Mouse (Mus musculus) spleen, postnatal 36 days (tissue): ENCODE results near the gene Plcd1.
A peak's percentile ranks its signal among the peaks of the same experiment; 100 is the strongest.

Source experiments
- DNase-seq, 2 experiments: peaks; one replicate each; pipeline ENCODE4 v3.0.0; 2022; ENCODE audit warnings: low spot score in 2 of 2, mixed read lengths in 1 of 2

Plcd1 gene

DNA sequence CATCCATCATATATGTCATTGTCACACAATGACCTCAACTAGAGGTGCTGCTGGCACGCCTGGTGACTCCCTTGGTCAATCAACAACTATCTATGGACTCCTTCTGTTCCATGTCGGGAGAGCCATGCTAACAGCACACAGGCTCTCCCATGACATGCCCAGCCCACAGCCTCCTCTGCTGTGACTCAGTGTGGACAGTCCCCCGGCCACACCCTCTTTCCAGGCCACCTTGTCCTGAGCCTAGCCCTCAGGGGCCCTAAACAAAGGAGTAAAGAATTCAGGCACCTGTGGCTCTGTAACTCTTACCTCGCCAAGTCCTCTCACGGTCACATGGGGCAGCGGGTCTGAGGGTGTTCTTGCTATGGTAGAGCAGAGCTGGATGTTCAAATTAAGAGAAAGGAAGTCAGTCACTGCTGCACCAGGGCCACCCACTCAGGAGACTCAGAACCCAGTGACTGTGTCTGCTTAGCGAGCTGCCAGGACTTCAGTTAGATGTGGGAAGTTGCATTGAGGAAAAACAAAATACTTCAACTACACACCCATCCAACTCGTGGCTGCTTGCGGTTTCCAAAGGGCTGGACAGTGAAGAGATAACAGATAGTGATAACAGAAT is 39.2 kb downstream of the Plcd1 start:
- DNase-seq = no peak

DNA sequence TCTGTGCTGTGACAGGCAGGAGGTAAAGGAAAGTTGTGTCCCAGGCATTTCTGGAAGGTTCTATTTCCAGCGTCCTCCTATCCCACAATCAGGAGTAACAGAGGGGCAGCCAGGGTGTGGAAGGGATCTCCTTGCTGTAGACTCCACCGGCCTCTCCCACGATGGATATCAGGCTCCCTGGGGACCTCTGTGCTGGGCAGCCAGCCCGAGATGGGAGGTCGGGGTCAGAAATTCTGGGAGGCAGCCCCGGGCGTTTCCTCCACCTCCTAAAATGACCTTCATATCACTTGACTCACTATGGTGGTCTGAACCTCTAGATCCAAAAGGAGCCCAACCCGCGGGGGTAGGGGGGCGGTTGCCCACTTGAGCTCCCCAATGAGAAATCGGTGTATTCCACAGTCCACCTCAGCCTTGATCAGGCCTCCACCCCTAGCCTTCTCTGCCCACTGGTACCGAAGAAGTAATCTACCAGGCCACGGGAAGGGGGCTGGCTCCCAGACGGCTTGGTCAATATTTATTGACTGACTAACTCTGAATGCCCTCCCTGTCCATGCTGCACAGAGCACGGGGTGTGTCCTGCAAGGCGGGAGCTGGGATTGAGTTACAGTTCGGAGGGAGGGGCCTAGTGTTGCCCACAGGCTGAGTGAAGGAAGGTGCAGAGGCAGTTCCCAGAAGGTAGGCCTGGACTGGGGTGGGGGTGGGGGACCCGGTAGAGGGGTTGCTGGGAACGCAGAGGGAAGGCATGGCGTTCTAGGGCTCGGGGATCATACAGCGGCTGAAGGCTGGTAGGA is 41.0 kb downstream of the Plcd1 start, which contains the start of gene Vill:
Gene Vill (plus strand): TSS at position 625 of the 791 bp plus-strand sequence.
- no peak for DNase-seq

DNA sequence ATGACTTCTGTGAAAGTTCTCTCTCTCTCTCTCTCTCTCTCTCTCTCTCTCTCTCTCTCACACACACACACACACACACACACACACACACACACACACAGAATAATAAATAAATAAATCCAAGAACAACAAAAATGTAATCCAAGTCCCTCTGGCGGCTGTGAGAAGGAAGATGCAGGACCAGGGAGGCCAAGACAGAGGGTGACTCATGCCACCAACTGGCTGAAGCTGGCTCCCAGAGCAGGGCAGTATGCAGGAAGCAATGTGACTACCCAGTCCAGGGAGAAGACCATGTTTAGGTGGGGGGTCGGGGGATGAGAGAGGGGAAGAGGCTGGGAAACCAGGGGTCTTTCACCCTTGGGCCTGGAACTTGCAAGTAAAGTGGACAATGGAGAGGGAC is 42.1 kb downstream of the Plcd1 start:
- no peak for DNase-seq

DNA sequence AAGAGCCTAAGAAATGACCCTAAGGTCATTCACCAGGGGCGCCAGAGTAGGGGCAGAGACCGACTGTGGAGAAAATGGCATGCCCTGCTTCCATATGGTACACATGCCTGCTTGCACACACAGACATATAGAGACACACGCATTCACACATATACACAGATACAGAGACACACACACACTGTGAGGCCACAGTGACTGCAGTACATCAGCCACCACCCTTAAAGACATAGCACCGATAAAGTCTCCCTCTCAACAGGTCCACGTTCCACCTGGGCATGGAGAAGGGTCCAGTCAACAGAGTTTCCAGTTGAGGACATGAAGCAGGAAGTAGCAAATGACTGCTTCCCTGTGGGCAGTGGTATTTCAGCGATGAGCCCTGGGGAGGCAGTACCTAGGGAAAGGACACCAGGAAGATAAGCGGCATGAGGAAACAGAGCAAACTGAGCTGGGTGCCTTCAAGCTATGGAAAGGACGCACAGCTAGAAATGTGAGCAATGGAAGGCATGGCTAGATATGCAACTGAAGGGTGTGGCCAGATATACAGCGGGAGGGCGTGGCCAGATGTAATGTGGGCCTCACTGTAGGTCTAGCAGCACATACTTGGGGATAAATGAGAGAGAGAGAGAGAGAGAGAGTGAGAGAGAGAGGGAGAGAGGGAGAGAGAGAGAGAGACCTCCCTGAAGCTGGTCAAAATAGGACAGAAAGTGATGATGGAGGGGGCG is 45.0 kb downstream of the Plcd1 start:
- DNase-seq = no peak

DNA sequence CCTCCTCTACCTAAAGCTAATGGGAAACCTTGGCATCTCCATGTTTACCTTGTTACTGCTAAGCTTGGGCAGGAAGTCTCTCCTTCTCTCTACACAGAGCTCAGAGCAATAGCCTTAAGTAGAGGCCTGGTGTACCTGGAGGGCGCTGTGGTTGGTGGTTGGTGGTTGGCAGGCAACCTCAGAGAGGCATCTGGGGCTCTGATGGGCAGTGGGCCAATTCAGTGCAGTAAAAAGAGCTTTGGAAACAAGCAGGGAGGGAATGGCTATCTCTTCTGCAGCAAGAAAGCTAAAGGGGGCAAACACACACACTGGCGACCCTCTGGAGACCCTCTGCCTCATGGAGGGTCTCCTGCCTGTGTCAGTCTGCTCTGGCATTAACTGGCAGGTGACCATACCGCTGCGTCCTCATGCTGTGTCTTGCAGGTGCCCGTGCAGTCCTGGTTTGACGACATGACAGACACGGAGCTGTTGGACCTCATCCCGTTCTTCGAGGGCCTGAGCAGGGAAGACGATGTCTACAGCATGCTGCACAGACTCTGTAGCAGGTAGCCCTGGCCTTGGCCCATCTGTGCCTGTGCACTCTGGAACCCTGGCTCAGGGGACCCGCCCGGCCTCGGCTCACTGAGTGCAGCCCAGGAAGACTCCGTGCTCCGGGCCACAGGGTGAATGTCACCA is 53.1 kb downstream of the Plcd1 start:
- DNase-seq = no peak

DNA sequence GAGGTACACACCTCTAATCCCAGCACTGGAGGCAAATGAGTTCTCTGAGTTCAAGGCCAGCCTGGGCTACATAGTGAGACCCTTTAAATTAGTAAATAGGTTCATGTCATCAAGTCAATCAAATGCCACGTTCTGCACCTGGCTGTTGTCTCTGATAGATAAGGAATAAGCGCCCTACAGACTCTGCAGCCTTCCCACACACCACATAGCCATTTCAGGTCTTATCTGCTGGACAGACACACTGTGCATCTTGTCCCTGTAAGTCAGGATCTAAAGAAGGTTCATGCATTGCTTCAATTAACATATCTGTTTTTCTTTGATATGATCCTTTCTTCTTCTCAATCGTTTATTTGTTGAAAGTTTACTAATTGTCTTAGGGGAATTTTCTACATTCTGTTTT is 54.7 kb downstream of the Plcd1 start:
- DNase-seq = no peak

DNA sequence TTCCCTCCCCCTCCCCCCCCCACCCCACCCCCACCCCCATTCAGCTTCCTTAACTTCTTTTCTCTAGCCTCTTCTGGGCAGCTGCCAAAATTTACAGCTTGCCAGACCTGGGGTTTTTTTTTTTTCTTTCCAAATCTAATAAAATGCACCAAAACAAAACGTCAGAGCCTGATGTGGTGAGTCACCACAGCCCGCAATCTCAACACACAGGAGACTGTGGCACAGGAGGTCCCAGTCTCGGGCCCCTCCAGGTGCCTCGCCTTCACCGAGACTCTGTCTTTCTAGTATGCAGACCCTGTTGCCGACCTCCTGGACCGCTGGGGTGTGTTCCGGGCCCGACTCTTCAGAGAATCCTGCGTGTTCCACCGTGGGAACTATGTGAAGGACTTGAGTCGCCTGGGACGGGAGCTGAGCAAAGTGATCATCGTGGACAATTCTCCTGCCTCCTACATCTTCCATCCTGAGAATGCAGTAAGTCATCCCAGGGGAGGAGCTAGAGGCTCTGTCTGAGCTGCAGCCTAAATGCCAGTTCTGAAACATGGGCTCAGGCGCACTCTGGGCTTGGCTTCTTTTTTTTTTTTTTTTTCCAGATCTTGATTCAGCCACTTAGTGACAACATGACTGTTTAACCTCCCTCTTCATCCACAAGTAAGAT is 56.1 kb downstream of the Plcd1 start:
- DNase-seq = no peak

DNA sequence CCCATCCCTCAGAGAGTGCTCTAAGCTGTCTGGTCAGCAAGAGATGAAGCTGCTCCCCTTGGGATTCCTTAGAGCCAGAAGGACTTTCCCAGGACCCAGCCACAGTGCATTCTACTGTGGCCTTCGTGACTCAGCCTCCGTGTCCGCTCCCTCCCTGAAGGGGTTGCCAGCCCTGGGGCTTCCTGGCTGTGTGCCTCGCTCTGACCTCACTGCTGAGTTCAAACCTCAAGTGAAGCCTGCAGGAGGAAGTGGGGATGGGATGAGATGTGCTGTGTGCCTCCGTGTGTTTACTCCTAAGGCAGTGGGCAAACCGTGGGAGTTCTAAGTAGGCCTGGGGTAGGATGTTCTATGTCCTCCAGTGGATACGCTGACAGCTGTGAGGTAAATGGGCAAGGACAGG is 57.5 kb downstream of the Plcd1 start:
- peak; percentile 5 to 10 for DNase-seq

DNA sequence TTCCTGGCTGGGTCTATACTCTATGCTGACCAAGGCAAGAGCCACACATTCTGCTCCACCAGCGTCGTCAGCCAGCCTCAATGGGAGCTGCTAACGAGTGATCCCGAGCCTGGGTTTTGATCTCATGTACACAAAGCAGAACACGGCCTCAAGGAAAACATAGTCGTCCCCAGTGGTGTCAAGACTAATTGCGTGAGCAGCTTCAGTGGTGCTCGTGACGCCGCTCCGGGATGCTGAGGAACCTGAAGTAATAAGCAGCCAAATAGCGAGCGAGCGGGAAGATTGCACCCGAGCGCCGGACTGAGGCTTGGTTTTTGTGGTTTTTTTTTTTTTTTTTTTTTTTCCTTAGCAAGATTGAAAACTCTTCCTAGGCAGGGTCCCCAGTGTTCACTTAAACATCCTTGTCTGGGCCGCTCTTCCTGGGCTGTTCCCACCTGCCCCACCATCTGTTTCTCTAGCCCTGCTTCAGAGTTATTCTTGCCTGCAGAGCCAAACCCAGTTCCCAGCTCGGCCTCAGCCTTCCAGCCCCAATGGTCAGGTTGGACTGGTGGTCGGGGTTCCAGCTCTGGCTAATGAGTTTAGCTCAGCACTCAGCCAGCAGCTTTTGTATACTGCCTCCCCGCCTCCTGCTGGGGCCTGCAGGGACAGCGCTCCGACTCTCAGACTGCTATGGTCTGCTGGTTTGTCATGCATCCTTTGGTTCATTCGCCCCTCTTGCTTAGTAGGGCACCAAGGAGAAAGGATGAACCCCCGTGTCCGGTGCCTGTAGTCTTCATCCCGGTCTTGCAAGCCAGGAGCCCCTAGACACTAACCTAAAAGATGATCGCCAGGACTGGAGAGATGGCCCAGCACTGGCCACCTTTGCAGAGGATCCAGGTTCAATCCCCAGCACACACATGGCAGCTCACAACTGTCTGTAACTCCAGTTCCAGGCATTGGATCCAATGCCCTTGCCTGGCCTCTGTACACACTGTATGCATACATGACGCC is 58.3 kb downstream of the Plcd1 start:
- no peak for DNase-seq

DNA sequence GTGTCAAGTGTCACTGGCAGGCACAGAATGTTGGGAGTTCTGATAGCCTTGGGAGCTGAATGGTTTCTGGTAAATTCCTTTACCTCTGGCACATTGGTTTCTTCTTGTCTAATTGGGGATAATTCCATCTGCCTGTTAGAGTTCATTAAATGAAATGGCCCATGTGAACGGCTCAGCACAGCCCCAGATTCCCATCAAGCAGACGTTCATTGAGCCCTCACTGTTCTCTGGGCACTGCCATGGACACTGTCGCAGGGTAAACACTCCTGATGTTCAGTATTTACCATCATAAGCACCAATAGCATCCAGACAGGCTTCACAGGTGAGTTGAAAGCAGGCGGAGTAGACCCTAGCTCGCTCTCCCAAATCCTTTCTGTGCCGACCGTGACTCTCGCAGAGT is 59.2 kb downstream of the Plcd1 start:
- no peak for DNase-seq

DNA sequence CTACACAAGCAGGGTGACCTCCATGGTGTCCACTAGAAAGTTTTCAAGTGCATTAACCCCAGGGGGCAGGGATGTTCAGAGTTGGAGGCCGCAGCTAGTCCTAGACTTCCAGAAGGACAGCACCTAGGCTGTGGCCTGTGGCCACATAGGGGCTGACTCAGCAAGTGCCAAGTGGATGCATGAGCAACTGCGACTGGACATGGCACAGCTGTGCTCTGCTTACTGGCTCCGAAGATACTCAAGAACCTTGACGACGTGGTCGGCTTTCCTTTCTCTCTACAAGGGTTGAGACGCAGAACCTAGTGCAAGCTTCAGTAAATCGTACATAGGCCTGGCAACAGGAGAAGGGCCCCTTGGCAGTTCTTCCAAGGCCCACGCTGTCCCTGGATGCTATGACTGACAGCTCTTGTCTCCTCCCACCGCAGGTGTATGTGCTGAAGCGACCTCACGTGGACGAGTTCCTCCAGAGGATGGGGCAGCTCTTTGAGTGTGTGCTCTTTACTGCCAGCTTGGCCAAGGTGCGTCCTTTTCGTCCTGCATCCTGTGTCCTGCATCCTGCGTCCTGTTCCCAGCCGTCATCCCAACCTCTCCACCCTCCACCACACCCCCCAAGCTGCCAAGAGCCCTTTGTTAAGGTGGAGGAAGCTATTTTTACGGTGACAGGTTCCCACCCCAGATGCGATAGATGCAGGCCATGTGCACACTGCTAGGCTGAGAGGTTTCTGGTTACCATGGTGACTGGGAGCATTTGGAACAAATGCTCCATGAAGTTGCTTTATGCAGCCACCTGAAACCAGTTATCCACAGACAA is 60.0 kb downstream of the Plcd1 start:
- DNase-seq = no peak

DNA sequence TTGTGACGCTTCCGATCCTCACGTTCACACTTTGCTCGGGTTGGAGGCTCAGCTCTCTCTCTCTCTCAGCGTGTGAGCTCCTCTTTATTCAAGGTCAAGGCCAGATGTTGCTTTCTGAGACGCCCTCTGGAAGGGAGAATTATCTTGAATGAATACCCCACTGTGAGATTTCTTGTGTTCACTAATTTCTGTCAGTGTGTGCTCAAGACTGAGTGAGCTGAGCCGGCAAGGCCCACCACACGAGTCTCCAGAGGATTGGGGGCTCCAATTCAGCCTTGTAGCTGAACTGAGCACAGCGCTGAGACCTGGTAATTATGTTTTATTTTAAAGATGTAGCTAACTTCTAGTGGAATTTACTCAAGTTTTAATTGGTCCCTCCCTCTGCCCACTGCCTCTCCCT is 60.8 kb downstream of the Plcd1 start:
- no peak for DNase-seq

DNA sequence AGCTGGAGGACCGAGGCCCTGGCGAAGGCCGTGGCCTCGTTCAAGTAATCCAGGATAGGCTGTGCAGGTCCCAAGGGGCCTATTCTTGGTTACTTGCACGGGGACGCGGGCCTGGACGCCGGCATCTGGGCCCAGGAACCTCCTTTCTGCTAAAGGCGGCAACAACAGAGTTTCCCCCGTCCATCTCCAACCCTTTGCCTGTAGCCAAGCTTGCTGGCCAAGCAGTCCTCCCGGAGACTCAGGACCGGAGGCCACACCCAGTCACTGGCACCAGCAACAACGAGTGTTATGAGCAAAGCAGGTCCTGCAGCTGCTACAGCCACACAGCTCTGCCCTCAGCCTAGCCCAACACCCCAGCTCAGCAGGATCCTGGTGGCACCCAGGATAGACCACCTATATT is 61.5 kb downstream of the Plcd1 start:
- DNase-seq = no peak

DNA sequence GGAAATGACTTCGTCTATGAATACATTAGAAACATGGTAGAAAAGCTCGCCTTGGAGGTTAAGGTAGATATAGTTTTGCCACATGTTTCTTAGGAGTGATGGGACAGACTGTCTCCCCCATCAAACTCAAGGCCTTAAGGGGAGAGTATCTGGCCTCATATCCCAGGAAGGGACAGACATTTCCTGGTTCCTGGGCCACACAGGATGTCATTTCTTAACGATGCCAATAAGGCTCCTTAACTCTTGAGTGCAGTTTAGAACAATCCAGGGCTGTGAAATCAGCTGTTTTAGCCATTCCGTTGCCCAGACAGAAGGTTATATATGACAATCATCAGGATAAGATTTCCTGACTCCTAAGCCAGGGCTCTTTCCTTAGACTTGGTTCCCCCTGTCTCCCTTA is 62.3 kb downstream of the Plcd1 start:
- DNase-seq = no peak

DNA sequence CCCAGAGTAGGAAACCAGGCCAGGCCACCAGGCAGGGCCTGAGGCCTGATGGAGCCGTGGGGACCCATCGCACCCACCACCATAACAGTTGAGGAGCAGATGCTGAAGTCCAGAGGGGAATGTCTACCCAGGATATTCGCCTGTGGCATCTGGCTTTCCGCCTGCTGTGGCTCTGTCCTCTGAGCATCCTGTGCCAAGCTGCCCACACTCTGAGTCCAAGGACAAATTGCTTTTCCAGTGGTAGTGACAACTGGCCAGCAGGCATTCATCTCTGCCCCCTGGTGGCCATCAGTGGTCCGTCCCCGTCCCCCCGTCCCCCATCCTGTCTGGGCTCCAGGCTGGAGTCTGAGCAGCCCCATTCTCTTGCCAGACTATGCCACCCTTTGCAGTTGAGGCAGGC is 63.7 kb downstream of the Plcd1 start:
- peak in 1 of 2 experiments; percentile 6 for DNase-seq

DNA sequence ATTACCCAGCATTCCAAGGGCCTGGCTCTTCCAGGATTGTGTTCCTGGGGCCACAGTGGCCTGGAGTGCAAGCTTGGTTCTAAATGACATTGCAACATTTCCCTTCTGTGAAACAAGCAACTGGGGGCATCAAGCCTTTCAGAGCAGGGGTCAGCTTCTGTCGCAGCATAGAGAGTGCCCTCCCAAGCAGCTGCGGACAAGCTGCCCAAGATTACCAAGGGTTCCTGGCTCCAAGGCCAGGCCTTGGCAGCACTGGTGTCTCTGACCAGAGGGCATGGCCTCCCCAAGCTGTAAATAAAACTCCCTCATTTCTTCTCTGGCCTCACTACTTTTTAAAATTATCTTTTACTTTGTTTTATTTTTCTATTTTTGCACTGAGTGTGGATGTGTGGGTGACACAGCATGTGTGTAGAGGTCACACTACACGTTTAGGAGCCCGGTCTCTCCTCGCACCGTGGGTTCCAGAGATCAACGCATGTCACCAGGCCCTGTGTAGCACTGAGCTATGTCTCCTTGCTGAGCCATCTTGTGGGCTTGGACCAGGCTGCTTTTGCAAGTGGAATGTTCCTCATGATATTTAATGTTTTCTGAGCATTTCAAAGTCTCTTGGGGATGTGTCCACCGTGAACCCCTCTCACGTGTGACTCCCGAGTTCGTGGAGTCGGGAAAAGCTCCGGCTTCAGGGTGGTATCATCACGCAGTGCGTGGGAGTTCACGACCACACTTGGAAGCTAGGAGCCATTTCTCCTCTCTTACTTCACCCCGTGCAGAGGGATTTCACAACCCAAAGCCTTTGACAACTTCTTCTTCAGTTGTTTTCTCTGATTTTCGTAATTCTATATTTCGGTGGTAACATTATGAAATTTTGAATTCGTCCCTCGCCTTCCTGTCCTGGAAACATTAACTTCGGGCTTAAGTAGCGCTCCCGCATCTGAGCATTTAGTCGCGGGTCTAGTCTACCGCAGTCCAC is 64.8 kb downstream of the Plcd1 start:
- no peak for DNase-seq

DNA sequence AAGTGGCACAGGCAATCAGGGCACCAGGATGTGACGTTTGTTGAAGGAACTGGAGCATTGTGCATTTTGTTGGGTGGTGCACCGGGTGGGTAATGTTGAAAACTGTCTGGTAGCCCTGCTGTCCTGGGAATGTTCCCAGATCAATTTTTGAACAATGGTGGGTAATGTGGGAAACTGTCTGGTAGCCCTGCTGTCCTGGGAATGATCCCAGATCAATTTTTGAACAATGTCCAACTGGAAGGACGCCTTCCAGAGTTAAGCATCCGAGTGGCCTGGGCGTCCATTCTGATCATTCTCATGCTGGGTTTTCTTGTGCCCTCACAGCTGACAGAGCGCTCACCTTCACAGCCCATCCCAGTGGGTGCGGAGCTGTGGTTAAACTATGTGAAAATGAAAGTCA is 66.0 kb downstream of the Plcd1 start:
- no peak for DNase-seq

DNA sequence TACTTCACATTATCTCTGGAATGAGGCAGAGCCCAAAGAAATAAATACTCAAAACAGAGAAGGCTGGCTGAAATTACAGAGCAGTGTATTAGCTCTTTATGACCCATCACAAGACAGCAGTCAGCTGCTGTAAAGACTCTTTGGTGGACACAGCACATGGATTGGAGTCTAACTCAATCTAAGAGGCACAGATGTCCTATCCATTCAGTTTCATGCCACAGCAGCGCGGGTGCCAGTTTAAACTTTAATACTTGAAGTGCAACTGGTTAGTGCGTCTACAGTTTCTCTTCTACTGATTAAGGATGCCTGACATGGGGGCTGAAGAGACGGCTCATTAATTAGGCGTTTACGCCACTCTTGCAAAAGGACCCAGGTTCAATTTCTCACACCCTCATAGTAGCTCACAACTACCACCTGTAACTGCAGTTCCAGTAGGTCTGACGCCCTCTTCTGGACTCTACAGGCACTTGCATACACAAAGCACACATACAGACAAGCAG is 67.4 kb downstream of the Plcd1 start:
- DNase-seq = no peak
